Mouse (Mus musculus) heart, embryonic 15.5 days (tissue): Measurements from ENCODE around the gene Egln2. TPM values are rescaled to one million over a fixed set of nuclear protein-coding genes. Genes with fewer than 3 reads are reported as not detected.

ENCODE experiments used
- ATAC-seq: fragments of 200-750 bp; cut with Nextera tagmentation; replicated peaks from 2 replicates; pipeline ENCODE4 v1.8.0; 2017; ENCODE audit warnings: low read depth, moderate TSS enrichment; ENCODE audit not compliant: insufficient number of reproducible peaks, insufficient read depth, low FRiP score
- H3K27ac ChIP-seq: fragments of 300-500 bp; sonication (generic); 2 replicates; pipeline ENCODE4 v1.5.1; 2015; ENCODE audit warnings: mild to moderate bottlenecking, inconsistent platforms
- H3K27me3 ChIP-seq: fragments of 300-500 bp; sonication (generic); 2 replicates; pipeline ENCODE4 v1.6.1; 2015; ENCODE audit warnings: inconsistent platforms
- H3K36me3 ChIP-seq: fragments of 300-500 bp; sonication (generic); 2 replicates; pipeline ENCODE4 v1.6.1; 2015; ENCODE audit warnings: mild to moderate bottlenecking, inconsistent platforms
- H3K4me1 ChIP-seq: fragments of 300-500 bp; sonication (generic); replicated peaks from 2 replicates; pipeline ENCODE4 v1.6.1; 2015; ENCODE audit warnings: inconsistent platforms
- H3K4me2 ChIP-seq: fragments of 300-500 bp; sonication (generic); 2 replicates; pipeline ENCODE4 v1.6.1; 2015; ENCODE audit warnings: inconsistent platforms, mild to moderate bottlenecking, moderate library complexity
- H3K4me3 ChIP-seq: fragments of 300-500 bp; sonication (generic); 2 replicates; pipeline ENCODE4 v1.5.1; 2015; ENCODE audit warnings: mild to moderate bottlenecking, inconsistent platforms
- H3K9ac ChIP-seq: fragments of 300-500 bp; sonication (generic); 2 replicates; pipeline ENCODE4 v1.6.1; 2015; ENCODE audit warnings: mild to moderate bottlenecking, inconsistent platforms
- H3K9me3 ChIP-seq: fragments of 300-500 bp; sonication (generic); replicated peaks from 2 replicates; pipeline ENCODE4 v1.6.1; 2016; ENCODE audit warnings: inconsistent platforms
- WGBS: fragments of 180-500 bp; shearing (Covaris S2); methylation state at CpG from one replicate; pipeline ENCODE4 v1.1.7; 2015; ENCODE audit warnings: mixed read lengths; 5-methylcytosine and 5-hydroxymethylcytosine counted together
- polyA plus RNA-seq: library from polyadenylated mRNA; unstranded; fragments of >200 nt; fragmentation: Nextera tagmentation; extraction: Ambion mirVana; gene quantifications from 2 replicates; pipeline ENCODE4 v1.2.1, GENCODE M21; 2015

Egln2 gene
- polyA plus RNA-seq, 1 experiment from 2014 or later: 45.7 TPM

DNA sequence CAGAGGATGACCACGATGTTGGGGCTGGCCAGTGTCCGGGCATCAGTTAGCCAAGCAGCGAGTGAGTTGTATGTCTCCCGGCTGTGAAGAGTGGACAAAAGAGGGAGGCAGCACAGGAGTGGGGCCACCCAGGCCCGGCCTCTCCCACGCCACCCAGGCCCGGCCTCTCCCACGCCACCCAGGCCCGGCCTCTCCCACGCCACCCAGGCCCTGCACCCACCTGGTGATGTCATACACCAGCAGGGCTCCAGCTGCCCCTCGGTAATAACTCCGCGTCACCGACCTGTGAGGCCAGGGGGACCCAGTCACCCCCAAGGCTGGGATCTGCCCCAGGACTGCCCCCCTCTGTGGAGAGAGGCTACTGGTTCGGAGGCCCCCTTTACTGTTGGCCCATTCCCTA is 7.9 kb upstream of the Egln2 start:
- Histone ChIP-seq H3K4me2 (no peak overlapping the region), H3K27me3 (no peaks in the 10 kb centered on the region), H3K9ac (no peak overlapping the region), H3K36me3 (peaks cover 28% of the 10 kb centered on the region), H3K4me3 (no peak overlapping the region), H3K9me3 (no peaks in the 10 kb centered on the region), H3K4me1 (peaks cover 9% of the 10 kb centered on the region), H3K27ac (no peak overlapping the region)
- ATAC-seq: no peak
- 90% methylated on average over 15 of the region's 15 CpGs for WGBS

DNA sequence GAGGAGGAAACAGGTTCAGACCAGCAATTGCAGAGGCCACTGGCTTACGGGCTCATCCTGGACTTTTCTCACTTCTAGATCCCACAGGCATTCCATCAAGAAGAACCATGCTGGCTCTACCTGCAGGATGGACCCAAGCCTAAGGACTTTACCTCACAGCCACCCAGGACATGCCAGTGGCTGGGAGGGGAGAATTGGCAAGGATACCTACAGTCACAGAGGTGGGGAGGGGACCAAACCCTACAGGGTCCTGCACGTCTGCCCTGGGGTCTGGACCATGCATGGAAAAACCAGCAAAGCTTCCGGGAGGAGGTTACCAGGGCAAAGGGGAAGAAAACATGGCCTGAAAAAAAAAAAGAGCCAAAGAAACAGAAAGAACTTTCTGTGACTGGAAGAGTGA is 4.4 kb upstream of the Egln2 start:
- Histone ChIP-seq H3K4me1 (peaks cover 8% of the 10 kb centered on the region), H3K27ac (no peak overlapping the region), H3K4me3 (no peak overlapping the region), H3K36me3 (peaks cover 28% of the 10 kb centered on the region), H3K4me2 (no peak overlapping the region), H3K9me3 (no peaks in the 10 kb centered on the region), H3K27me3 (no peaks in the 10 kb centered on the region), H3K9ac (no peak overlapping the region)
- no peak for ATAC-seq
- WGBS: 86% methylated on average over 3 of the region's 3 CpGs

DNA sequence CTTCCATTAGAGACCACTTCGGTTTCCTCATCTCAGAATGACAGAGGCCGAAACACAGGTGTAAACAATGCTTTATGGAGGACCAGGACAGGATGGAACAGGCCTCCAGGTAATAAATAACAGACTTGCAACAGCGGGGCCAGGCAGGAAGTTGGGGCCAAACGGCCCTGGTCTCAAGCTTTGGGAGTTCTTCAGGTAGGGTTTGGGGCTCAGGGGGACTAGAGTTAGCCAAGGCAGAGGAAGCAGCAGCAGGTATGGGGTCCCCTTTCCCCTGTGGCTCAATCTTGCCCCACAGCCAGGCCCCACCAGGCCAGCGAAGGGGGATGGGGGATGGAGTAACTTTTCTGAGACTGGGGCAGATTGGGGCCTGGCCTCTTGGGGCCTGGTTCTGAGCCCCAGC is 1.8 kb upstream of the Egln2 start:
- peaks cover 30% of the 10 kb centered on the region for H3K36me3 ChIP-seq

DNA sequence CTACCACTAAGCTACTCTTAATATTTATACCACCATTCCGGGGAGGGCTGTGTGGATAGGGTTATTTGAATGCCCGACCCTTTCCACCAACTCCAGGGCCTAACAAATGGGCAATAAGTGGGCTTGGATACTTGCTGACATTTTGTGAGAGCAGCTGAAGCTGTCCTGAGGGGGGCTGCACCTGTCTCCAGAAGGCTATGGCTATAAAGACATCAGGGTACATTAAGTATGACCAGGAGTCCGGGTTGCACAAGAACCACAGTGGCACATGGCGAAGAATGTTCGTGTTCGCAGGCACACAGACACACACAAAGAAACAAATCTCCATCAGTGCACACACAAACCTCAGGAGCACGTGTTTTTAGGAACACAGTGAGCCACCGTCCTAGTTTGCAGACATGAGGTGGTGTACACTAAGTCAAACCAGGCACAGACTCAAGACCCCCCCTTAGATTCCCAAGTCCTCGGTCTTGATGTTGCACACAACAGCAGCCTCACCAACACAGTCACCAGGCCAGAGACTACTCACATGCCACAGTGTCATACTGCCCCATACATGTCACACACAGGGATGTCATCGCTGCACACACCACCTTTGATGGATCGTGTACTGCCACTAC is 983 bp upstream of the Egln2 start:
- 73% methylated on average over 11 of the region's 11 CpGs for WGBS
- H3K4me1 ChIP-seq: peaks cover 41% of the 10 kb centered on the region
- H3K4me3 ChIP-seq: peak overlapping the region; percentile 66
- H3K27me3 ChIP-seq: no peaks in the 10 kb centered on the region
- peak overlapping the region; percentile 98 for H3K27ac ChIP-seq
- peak overlapping the region; percentile 82 for H3K4me2 ChIP-seq
- no peaks in the 10 kb centered on the region for H3K9me3 ChIP-seq
- H3K9ac ChIP-seq: peak overlapping the region; percentile 74
- H3K36me3 ChIP-seq: peaks cover 29% of the 10 kb centered on the region
- no peak for ATAC-seq

More for the DNA sequence above, 1.8 kb upstream of the Egln2 start:
- Histone ChIP-seq H3K27ac (no peak overlapping the region), H3K9ac (no peak overlapping the region), H3K4me2 (no peak overlapping the region), H3K4me3 (no peak overlapping the region), H3K4me1 (peaks cover 33% of the 10 kb centered on the region), H3K27me3 (no peaks in the 10 kb centered on the region), H3K9me3 (no peaks in the 10 kb centered on the region)
- 93% methylated on average over 5 of the region's 5 CpGs for WGBS
- no peak for ATAC-seq

DNA sequence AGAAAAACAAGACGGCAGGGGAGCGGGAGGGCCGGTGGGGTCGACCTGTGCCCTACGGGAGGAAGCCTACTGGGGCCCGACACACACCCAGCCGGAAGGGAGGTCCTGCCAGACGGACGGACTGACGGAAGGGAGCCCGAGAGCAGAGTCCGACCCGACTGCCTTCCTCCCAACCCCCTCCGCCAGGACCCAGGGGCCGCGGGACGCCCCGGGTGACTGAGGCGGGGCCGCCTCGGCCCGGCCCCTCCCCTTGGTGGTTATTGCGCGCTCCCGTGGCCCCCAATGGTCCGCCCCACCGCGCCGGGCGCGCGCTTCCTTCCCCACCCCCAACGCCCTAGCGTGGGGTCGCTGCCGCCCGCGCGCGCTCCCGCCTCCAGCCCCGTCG is 381 bp downstream of the Egln2 start:
- H3K27me3 ChIP-seq: no peaks in the 10 kb centered on the region
- H3K4me2 ChIP-seq: peak overlapping the region; percentile 82
- peak overlapping the region; percentile 98 for H3K27ac ChIP-seq
- H3K9me3 ChIP-seq: no peaks in the 10 kb centered on the region
- WGBS: under 1% methylated on average over 41 of the region's 43 CpGs
- peak overlapping the region; percentile 74 for H3K9ac ChIP-seq
- peak; percentile 84 for ATAC-seq
- H3K4me1 ChIP-seq: peaks cover 54% of the 10 kb centered on the region
- H3K36me3 ChIP-seq: peaks cover 18% of the 10 kb centered on the region
- peak overlapping the region; percentile 66 for H3K4me3 ChIP-seq

DNA sequence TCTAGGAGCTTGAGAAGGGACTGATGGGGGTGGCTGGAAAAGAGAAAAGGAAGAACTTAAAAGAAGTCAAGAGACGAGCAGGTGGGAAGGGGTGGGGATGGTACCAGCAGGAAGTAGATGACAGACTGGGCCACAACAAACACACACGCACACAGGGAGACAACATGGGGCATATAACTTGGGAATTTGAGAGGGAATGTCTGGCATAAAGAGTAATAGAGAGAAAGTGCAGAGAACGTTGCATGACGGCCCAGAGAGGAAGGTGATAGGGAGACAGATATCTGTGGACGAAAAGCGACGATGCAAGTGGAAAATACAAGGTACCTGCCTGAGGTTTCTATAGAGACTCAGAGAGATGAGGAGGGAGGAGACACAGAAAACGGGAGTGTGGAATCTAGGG is 906 bp downstream of the Egln2 start:
- peaks cover 59% of the 10 kb centered on the region for H3K4me1 ChIP-seq
- peak overlapping the region; percentile 82 for H3K4me2 ChIP-seq
- 3% methylated on average over 8 of the region's 8 CpGs for WGBS
- peak overlapping the region; percentile 98 for H3K27ac ChIP-seq
- peak overlapping the region; percentile 74 for H3K9ac ChIP-seq
- H3K27me3 ChIP-seq: no peaks in the 10 kb centered on the region
- no peak for ATAC-seq
- H3K9me3 ChIP-seq: no peaks in the 10 kb centered on the region
- H3K4me3 ChIP-seq: peak overlapping the region; percentile 66
- H3K36me3 ChIP-seq: peaks cover 12% of the 10 kb centered on the region

DNA sequence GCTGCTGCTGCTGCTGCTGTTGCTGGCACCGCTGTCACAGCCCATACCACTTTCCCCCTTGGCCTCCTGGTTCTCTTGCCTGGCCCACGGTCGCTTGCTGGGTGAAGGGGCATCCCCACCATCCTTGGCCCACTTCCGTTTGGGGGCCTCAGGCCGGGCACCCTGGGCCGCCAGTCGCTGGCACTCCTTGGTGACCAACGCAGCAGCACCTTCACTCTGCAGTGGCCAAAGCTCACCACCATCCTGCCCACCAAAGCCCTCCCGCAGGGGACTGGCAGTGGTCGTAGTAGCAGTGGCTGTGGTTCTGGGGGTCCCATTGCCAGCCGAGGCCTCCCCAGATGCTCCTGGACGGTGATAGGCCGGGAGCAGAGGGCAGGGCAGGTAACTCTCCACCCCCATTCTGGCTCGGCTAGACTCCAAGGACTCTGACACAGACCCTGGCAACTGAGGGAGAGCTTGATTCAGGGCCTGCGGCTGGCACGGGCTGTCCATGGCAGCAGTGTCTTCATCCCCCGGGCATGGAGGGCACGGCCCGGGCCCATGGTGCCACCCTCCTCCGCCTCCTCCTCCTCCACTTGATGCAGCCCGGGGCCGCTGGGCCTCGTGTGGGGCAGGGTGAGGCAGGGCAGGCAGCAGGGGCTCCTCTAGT is 1.5 kb downstream of the Egln2 start:
- WGBS: 68% methylated on average over 23 of the region's 23 CpGs
- Histone ChIP-seq H3K4me1 (peaks cover 64% of the 10 kb centered on the region), H3K4me2 (peak overlapping the region; percentile 82), H3K27me3 (no peaks in the 10 kb centered on the region), H3K4me3 (peak overlapping the region; percentile 66), H3K9ac (peak overlapping the region; percentile 74), H3K36me3 (peaks cover 11% of the 10 kb centered on the region), H3K9me3 (no peaks in the 10 kb centered on the region), H3K27ac (peak overlapping the region; percentile 98)
- ATAC-seq: no peak

DNA sequence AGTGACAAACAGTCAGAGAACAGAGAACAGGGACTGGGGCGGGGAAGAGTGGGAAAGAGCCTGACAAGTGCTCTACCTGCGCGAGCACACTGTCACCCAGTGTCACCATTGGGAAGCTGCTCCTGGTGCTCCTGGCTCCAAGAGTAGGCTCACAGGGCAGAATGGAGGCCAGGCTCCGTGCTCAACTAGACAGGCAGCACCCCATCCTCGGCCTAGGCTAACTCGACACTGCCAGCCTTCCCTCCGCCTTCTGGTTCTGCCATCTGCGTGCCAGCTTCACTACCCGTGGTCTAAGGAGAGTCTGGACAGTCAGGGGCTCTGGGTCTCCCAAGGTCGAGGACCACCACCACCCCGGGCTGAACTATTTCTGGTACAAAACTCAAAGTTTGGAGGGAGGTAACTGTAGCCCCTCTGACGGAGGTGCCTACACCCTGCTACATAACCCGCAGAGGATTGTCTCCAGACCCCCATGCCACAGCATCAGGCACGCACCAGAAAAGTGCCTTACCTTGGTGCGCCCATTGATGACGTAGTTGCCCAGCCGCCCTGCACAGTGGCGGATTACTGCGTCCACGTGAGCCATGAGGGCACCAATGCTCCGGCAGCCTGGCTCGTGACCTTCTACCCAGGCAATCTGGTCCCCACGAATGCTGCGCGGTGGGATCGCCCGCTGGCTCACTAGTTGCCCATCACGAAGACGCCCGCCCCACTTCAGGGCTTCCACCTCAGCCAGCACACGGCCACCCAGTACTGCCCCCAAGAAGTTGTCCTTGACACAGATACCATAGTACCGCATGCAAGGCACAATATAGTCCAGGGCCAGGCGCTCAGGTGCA is 2.3 kb downstream of the Egln2 start:
- peaks cover 66% of the 10 kb centered on the region for H3K4me1 ChIP-seq
- H3K4me3 ChIP-seq: peak overlapping the region; percentile 66
- peak overlapping the region; percentile 74; the same call in 1 of the 2 replicates for H3K9ac ChIP-seq
- no peaks in the 10 kb centered on the region for H3K9me3 ChIP-seq
- no peak overlapping the region for H3K27ac ChIP-seq
- no peak for ATAC-seq
- H3K36me3 ChIP-seq: peaks cover 16% of the 10 kb centered on the region
- H3K27me3 ChIP-seq: no peaks in the 10 kb centered on the region
- 81% methylated on average over 33 of the region's 33 CpGs for WGBS
- H3K4me2 ChIP-seq: peak overlapping the region; percentile 82

DNA sequence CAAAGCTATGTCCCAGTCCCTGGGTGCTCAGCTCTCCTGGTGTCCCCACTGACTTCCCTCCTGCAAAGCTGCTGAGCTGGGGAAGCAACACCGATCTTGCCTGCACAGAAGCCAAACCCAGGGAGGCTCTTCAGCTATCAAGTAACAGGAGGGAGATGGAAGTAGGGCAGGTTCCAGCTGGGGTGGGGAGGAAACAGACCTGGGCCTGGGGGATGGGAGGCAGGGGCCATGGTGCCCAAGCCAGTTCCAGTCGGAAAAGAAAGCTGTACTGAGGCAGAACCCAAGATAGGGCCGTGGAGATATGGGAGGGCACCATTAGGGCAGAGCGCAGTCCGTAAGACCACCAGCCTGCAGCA is 3.2 kb downstream of the Egln2 start:
- Histone ChIP-seq H3K4me3 (peak overlapping the region; percentile 66; the same call in 1 of the 2 replicates), H3K27ac (no peak overlapping the region), H3K9me3 (no peaks in the 10 kb centered on the region), H3K27me3 (no peaks in the 10 kb centered on the region), H3K9ac (0 out of 2 replicates have a peak overlapping the region, but pooled peaks have one; percentile 10), H3K36me3 (peaks cover 25% of the 10 kb centered on the region), H3K4me1 (peaks cover 66% of the 10 kb centered on the region), H3K4me2 (peak overlapping the region; percentile 82)
- 47% methylated on average over 5 of the region's 5 CpGs for WGBS
- no peak for ATAC-seq

DNA sequence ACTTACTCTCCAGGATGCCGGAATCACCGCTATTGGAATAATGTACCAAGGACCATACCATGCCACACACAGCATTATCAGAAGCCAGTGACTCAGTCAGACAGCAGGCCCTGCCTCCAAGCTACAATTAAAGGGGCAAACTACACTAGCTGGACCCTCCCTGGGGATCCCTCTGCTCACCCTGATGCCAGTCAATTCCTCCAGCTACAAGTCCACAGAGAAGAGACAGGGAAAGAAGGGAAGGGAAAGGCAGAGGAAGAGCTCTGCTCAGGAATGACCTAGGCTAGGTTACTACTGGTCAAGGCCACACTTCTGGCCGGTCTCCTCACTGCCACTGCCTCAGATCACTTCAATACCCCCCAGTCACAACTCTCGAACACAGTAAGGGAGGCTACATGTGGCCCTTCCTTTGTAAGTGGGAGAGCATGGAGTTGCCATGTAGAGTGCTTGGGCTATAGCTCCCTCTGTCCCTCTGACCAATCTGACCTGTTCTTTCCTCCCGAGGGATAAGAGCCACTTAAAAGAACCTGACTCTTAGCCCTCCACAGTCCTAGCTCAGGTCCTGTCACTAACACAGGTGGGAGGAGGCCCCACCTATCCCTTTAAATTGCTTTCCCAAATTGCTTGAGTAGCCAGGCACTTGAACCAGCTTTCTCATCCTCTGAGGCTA is 3.7 kb downstream of the Egln2 start:
- H3K4me1 ChIP-seq: peaks cover 66% of the 10 kb centered on the region
- 71% methylated on average over 5 of the region's 5 CpGs for WGBS
- H3K4me3 ChIP-seq: no peak overlapping the region
- no peak overlapping the region for H3K27ac ChIP-seq
- H3K36me3 ChIP-seq: peaks cover 30% of the 10 kb centered on the region
- no peaks in the 10 kb centered on the region for H3K27me3 ChIP-seq
- no peak for ATAC-seq
- H3K4me2 ChIP-seq: peak overlapping the region; percentile 82
- 0 out of 2 replicates have a peak overlapping the region, but pooled peaks have one; percentile 10 for H3K9ac ChIP-seq
- no peaks in the 10 kb centered on the region for H3K9me3 ChIP-seq

DNA sequence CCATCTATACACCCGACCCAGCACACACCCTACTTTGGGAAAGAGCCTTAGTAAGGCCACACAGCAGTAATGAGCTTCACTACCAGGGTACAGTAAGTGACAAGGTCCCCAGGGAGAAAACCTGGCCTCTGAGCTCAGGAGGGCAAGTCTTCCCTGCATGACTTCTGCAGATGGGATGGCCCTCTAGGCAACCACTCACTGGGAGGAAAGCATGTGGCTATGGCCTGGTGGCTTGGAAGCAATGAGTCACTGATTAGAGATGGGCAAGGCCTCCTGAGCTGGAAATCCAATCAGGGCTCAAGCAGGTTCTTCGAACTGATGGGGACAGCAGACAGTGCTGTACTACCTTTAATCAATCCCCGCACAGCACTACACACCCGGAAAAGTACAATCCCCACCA is 4.9 kb downstream of the Egln2 start:
- H3K36me3 ChIP-seq: peaks cover 39% of the 10 kb centered on the region
- H3K27me3 ChIP-seq: no peaks in the 10 kb centered on the region
- H3K9ac ChIP-seq: no peak overlapping the region
- 75% methylated on average over 4 of the region's 4 CpGs for WGBS
- ATAC-seq: no peak
- no peak overlapping the region for H3K4me2 ChIP-seq
- H3K4me1 ChIP-seq: peaks cover 58% of the 10 kb centered on the region
- no peaks in the 10 kb centered on the region for H3K9me3 ChIP-seq
- no peak overlapping the region for H3K4me3 ChIP-seq
- H3K27ac ChIP-seq: no peak overlapping the region
